Mouse (Mus musculus): ENCODE measurements around the gene Mapk14. TPM values are rescaled to one million over a fixed set of nuclear protein-coding genes. Genes with fewer than 3 reads are reported as not detected.

Mapk14 gene
- polyA plus RNA-seq (2015; fragmentation: Nextera tagmentation; extraction: Ambion mirVana), result 53.3 and 55.6 TPM in 2 replicates

- ATAC-seq (ENCODE audit: borderline replicate concordance, extremely low read depth, low FRiP score, low TSS enrichment), result peak; percentile 96
- H3K9me3 ChIP-seq, result no peaks in the 10 kb centered on the region
- H3K9ac ChIP-seq, result peak within 1 kb of the TSS; percentile 87
- H3K4me3 ChIP-seq, result peak within 1 kb of the TSS; percentile 97
- H3K36me3 ChIP-seq, result 0 out of 2 replicates have a peak, but pooled peaks cover 4% of the 10 kb centered on the region
- peaks cover 8% of the 10 kb centered on the region; the same call in 1 of the 2 replicates for H3K27me3 ChIP-seq
- H3K27ac ChIP-seq, result peak within 1 kb of the TSS; percentile 96
- WGBS, result under 1% methylated on average over 80 of the region's 86 CpGs
- H3K4me1 ChIP-seq, result peaks cover 44% of the 10 kb centered on the region
- peak within 1 kb of the TSS; percentile 70 for H3K4me2 ChIP-seq
Observed at GRCm38 (mm10) chr17:28690776-28691686, at the start of gene Mapk14. TSS of gene Mapk14 (plus strand) at chr17:28691329.

GRCm38 (mm10) chr17:28643697-28644096, 47.4 kb upstream of the Mapk14 start:
- H3K27me3 ChIP-seq, result no peaks in the 10 kb centered on the region
- H3K9ac ChIP-seq, result no peak overlapping the region
- H3K4me2 ChIP-seq, result no peak overlapping the region
- H3K4me3 ChIP-seq, result no peak overlapping the region
- no peaks in the 10 kb centered on the region for H3K9me3 ChIP-seq
- H3K36me3 ChIP-seq, result no peaks in the 10 kb centered on the region
- no peak overlapping the region for H3K27ac ChIP-seq
- ATAC-seq (ENCODE audit: borderline replicate concordance, extremely low read depth, low FRiP score, low TSS enrichment), result no peak
- no peaks in the 10 kb centered on the region for H3K4me1 ChIP-seq
- 24% methylated on average over 3 of the region's 3 CpGs for WGBS

GRCm38 (mm10) chr17:28644112-28644511, 47.0 kb upstream of the Mapk14 start:
- no peak for ATAC-seq (ENCODE audit: borderline replicate concordance, extremely low read depth, low FRiP score, low TSS enrichment)
- no peaks in the 10 kb centered on the region for H3K27me3 ChIP-seq
- 34% methylated on average over 4 of the region's 4 CpGs for WGBS
- no peak overlapping the region for H3K4me2 ChIP-seq
- H3K4me1 ChIP-seq, result no peaks in the 10 kb centered on the region
- H3K4me3 ChIP-seq, result no peak overlapping the region
- no peak overlapping the region for H3K27ac ChIP-seq
- H3K36me3 ChIP-seq, result no peaks in the 10 kb centered on the region
- H3K9me3 ChIP-seq, result no peaks in the 10 kb centered on the region
- no peak overlapping the region for H3K9ac ChIP-seq

GRCm38 (mm10) chr17:28646221-28646620, 44.9 kb upstream of the Mapk14 start:
- no peaks in the 10 kb centered on the region for H3K9me3 ChIP-seq
- ATAC-seq (ENCODE audit: borderline replicate concordance, extremely low read depth, low FRiP score, low TSS enrichment), result no peak
- no peak overlapping the region for H3K9ac ChIP-seq
- no peak overlapping the region for H3K4me3 ChIP-seq
- H3K27ac ChIP-seq, result no peak overlapping the region
- H3K36me3 ChIP-seq, result no peaks in the 10 kb centered on the region
- H3K4me2 ChIP-seq, result no peak overlapping the region
- WGBS, result 53% methylated on average over 3 of the region's 3 CpGs
- H3K4me1 ChIP-seq, result no peaks in the 10 kb centered on the region
- no peaks in the 10 kb centered on the region for H3K27me3 ChIP-seq

- no peak overlapping the region for H3K4me2 ChIP-seq
- no peaks in the 10 kb centered on the region for H3K9me3 ChIP-seq
- no peak overlapping the region for H3K9ac ChIP-seq
- no peaks in the 10 kb centered on the region for H3K36me3 ChIP-seq
- H3K4me3 ChIP-seq, result no peak overlapping the region
- WGBS, result 40% methylated on average over 6 of the region's 6 CpGs
- H3K27me3 ChIP-seq, result no peaks in the 10 kb centered on the region
- H3K27ac ChIP-seq, result no peak overlapping the region
- no peaks in the 10 kb centered on the region for H3K4me1 ChIP-seq
- no peak for ATAC-seq (ENCODE audit: borderline replicate concordance, extremely low read depth, low FRiP score, low TSS enrichment)
Observed at GRCm38 (mm10) chr17:28648607-28649370, 42.3 kb upstream of the Mapk14 start.

GRCm38 (mm10) chr17:28650268-28650667, 40.9 kb upstream of the Mapk14 start:
- H3K27me3 ChIP-seq, result no peaks in the 10 kb centered on the region
- no peak for ATAC-seq (ENCODE audit: borderline replicate concordance, extremely low read depth, low FRiP score, low TSS enrichment)
- H3K27ac ChIP-seq, result no peak overlapping the region
- H3K4me1 ChIP-seq, result no peaks in the 10 kb centered on the region
- H3K9me3 ChIP-seq, result no peaks in the 10 kb centered on the region
- H3K4me3 ChIP-seq, result no peak overlapping the region
- H3K9ac ChIP-seq, result no peak overlapping the region
- WGBS, result 72% methylated on average over 3 of the region's 3 CpGs
- no peak overlapping the region for H3K4me2 ChIP-seq
- H3K36me3 ChIP-seq, result no peaks in the 10 kb centered on the region

- Histone ChIP-seq H3K9me3 (no peaks in the 10 kb centered on the region), H3K27me3 (no peaks in the 10 kb centered on the region), H3K4me3 (no peak overlapping the region), H3K36me3 (no peaks in the 10 kb centered on the region), H3K4me2 (no peak overlapping the region), H3K27ac (no peak overlapping the region), H3K4me1 (peaks cover 21% of the 10 kb centered on the region), H3K9ac (no peak overlapping the region)
- 19% methylated on average over 4 of the region's 4 CpGs for WGBS
- ATAC-seq (ENCODE audit: borderline replicate concordance, extremely low read depth, low FRiP score, low TSS enrichment), result no peak
Observed at GRCm38 (mm10) chr17:28657936-28658335, 33.2 kb upstream of the Mapk14 start.

- Histone ChIP-seq H3K9me3 (no peaks in the 10 kb centered on the region), H3K9ac (no peak overlapping the region), H3K4me3 (no peak overlapping the region), H3K27ac (no peak overlapping the region), H3K27me3 (no peaks in the 10 kb centered on the region), H3K4me2 (no peak overlapping the region), H3K36me3 (no peaks in the 10 kb centered on the region), H3K4me1 (peaks cover 21% of the 10 kb centered on the region)
- peak; percentile 63; the same call in 1 of the 2 replicates for ATAC-seq (ENCODE audit: borderline replicate concordance, extremely low read depth, low FRiP score, low TSS enrichment)
- 41% methylated on average over 6 of the region's 6 CpGs for WGBS
Observed at GRCm38 (mm10) chr17:28659564-28659963, 31.6 kb upstream of the Mapk14 start.

GRCm38 (mm10) chr17:28682311-28683084, 8.6 kb upstream of the Mapk14 start:
- Histone ChIP-seq H3K9me3 (no peaks in the 10 kb centered on the region), H3K27ac (no peak overlapping the region), H3K4me2 (no peak overlapping the region), H3K27me3 (no peaks in the 10 kb centered on the region), H3K36me3 (no peaks in the 10 kb centered on the region), H3K9ac (no peak overlapping the region), H3K4me1 (no peaks in the 10 kb centered on the region), H3K4me3 (no peak overlapping the region)
- 81% methylated on average over 13 of the region's 13 CpGs for WGBS
- no peak for ATAC-seq (ENCODE audit: borderline replicate concordance, extremely low read depth, low FRiP score, low TSS enrichment)

- no peaks in the 10 kb centered on the region for H3K9me3 ChIP-seq
- H3K27me3 ChIP-seq, result no peaks in the 10 kb centered on the region
- no peaks in the 10 kb centered on the region for H3K4me1 ChIP-seq
- no peak overlapping the region for H3K4me2 ChIP-seq
- no peak overlapping the region for H3K9ac ChIP-seq
- H3K4me3 ChIP-seq, result no peak overlapping the region
- 74% methylated on average over 1 of the region's 1 CpGs for WGBS
- ATAC-seq (ENCODE audit: borderline replicate concordance, extremely low read depth, low FRiP score, low TSS enrichment), result no peak
- no peak overlapping the region for H3K27ac ChIP-seq
- H3K36me3 ChIP-seq, result no peaks in the 10 kb centered on the region
Observed at GRCm38 (mm10) chr17:28683601-28684000, 7.5 kb upstream of the Mapk14 start.

- no peak overlapping the region for H3K4me2 ChIP-seq
- H3K27me3 ChIP-seq, result peaks cover 7% of the 10 kb centered on the region; the same call in 1 of the 2 replicates
- H3K4me1 ChIP-seq, result peaks cover 7% of the 10 kb centered on the region
- H3K27ac ChIP-seq, result no peak overlapping the region
- ATAC-seq (ENCODE audit: borderline replicate concordance, extremely low read depth, low FRiP score, low TSS enrichment), result no peak
- no peaks in the 10 kb centered on the region for H3K36me3 ChIP-seq
- H3K4me3 ChIP-seq, result no peak overlapping the region
- no peak overlapping the region for H3K9ac ChIP-seq
- 82% methylated on average over 19 of the region's 19 CpGs for WGBS
- no peaks in the 10 kb centered on the region for H3K9me3 ChIP-seq
Observed at GRCm38 (mm10) chr17:28684631-28685030, 6.5 kb upstream of the Mapk14 start.
